Mouse (Mus musculus) kidney, adult 8-10 months (tissue): ENCODE results near the gene B4galt7.
A peak's percentile ranks its signal among the peaks of the same experiment; 100 is the strongest.
"Not testable (repeated sequence)": the region's sequence is repeated elsewhere in the genome, so short reads cannot be mapped to it uniquely, and the experiment has no call there.

Experiments
- DNase-seq, 2 experiments: peaks; one replicate each; pipeline ENCODE4 v3.0.0; 2022

The B4galt7 gene

GRCm38 (mm10) chr13:55599566-55600540 lies at the start of gene B4galt7:
B4galt7 (plus strand) TSS chr13:55599896.
- peak; percentile 82 to 89 for DNase-seq

GRCm38 (mm10) chr13:55555921-55556320 lies 43.8 kb upstream of the B4galt7 start:
- no peak for DNase-seq

- DNase-seq: no peak
Observed at GRCm38 (mm10) chr13:55557499-55557898, 42.2 kb upstream of the B4galt7 start.

- DNase-seq: peak in 1 of 2 experiments; percentile 29
Observed at GRCm38 (mm10) chr13:55563266-55563879, 36.3 kb upstream of the B4galt7 start.

- DNase-seq: no peak
Observed at GRCm38 (mm10) chr13:55567001-55567400, 32.7 kb upstream of the B4galt7 start.

- DNase-seq: no peak
Observed at GRCm38 (mm10) chr13:55567949-55568348, 31.7 kb upstream of the B4galt7 start.

GRCm38 (mm10) chr13:55568524-55568923 lies 31.2 kb upstream of the B4galt7 start:
- not testable (repeated sequence) for DNase-seq

- peak in 1 of 2 experiments; percentile 12 for DNase-seq
Observed at GRCm38 (mm10) chr13:55569726-55570285, 29.9 kb upstream of the B4galt7 start.

GRCm38 (mm10) chr13:55570286-55570973 lies 29.3 kb upstream of the B4galt7 start:
- DNase-seq: peak; percentile 26 to 29

- peak; percentile 93 to 95 for DNase-seq
Observed at GRCm38 (mm10) chr13:55571027-55571751, 28.5 kb upstream of the B4galt7 start, which contains the start of gene Fam193b. Fam193b (minus strand) TSS chr13:55571120.

GRCm38 (mm10) chr13:55571977-55572376 lies 27.7 kb upstream of the B4galt7 start:
- DNase-seq: no peak

GRCm38 (mm10) chr13:55573432-55573831 lies 26.3 kb upstream of the B4galt7 start, which contains the start of gene Tmed9:
Tmed9 (plus strand) TSS chr13:55573732.
- DNase-seq: no peak

- no peak for DNase-seq
Observed at GRCm38 (mm10) chr13:55574321-55574720, 25.4 kb upstream of the B4galt7 start.

GRCm38 (mm10) chr13:55575932-55576331 lies 23.8 kb upstream of the B4galt7 start:
- DNase-seq: no peak

GRCm38 (mm10) chr13:55576872-55577271 lies 22.8 kb upstream of the B4galt7 start:
- DNase-seq: not testable (repeated sequence)

GRCm38 (mm10) chr13:55578086-55578485 lies 21.6 kb upstream of the B4galt7 start:
- DNase-seq: no peak

GRCm38 (mm10) chr13:55591961-55592490 lies 7.7 kb upstream of the B4galt7 start:
- peak; percentile 26 to 47 for DNase-seq

GRCm38 (mm10) chr13:55592512-55593253 lies 7.0 kb upstream of the B4galt7 start:
- peak; percentile 95 to 96 for DNase-seq

GRCm38 (mm10) chr13:55593254-55593747 lies 6.4 kb upstream of the B4galt7 start:
- DNase-seq: no peak

GRCm38 (mm10) chr13:55595375-55595774 lies 4.3 kb upstream of the B4galt7 start:
- no peak for DNase-seq

- no peak for DNase-seq
Observed at GRCm38 (mm10) chr13:55596802-55597201, 2.9 kb upstream of the B4galt7 start.
